Mouse (Mus musculus): Measurements from ENCODE around the gene Sulf2. TPM values are rescaled to one million over a fixed set of nuclear protein-coding genes. Genes with fewer than 3 reads are reported as not detected.
"Not testable (repeated sequence)": the region's sequence is repeated elsewhere in the genome, so short reads cannot be mapped to it uniquely, and the experiment has no call there.

Gene Sulf2
- 100 to 1,000 TPM in 1 of 2 experiments, 10 to 100 TPM in 1; 95.9 to 119 TPM for total RNA-seq (2021)

GRCm38 (mm10) chr2:166155454-166155815, at the start of gene Sulf2:
Gene Sulf2, minus strand, starts transcription at chr2:166155663.
- intact Hi-C loops (cut with DNase I), result loop anchor here (2.0 to 5.0 kb wide), 3 partner anchors 192 to 409 kb away; no protein-coding TSS in a partner anchor
- DNase-seq (ENCODE audit: low spot score in 2 of 2), result peak in 1 of 2 experiments; percentile 80

- intact Hi-C loops (cut with DNase I), result no loop called here
- DNase-seq (ENCODE audit: low spot score in 2 of 2), result no peak
These were observed 48.7 kb upstream of the Sulf2 start for GRCm38 (mm10) chr2:166204174-166204573.

GRCm38 (mm10) chr2:166203647-166204046, 48.2 kb upstream of the Sulf2 start:
- intact Hi-C loops (cut with DNase I), result no loop called here

GRCm38 (mm10) chr2:166197964-166198363, 42.5 kb upstream of the Sulf2 start:
- DNase-seq (ENCODE audit: low spot score in 2 of 2), result no peak
- intact Hi-C loops (cut with DNase I), result no loop called here

More at GRCm38 (mm10) chr2:166203647-166204046, 48.2 kb upstream of the Sulf2 start:
- DNase-seq (ENCODE audit: low spot score in 2 of 2), result no peak

DNA sequence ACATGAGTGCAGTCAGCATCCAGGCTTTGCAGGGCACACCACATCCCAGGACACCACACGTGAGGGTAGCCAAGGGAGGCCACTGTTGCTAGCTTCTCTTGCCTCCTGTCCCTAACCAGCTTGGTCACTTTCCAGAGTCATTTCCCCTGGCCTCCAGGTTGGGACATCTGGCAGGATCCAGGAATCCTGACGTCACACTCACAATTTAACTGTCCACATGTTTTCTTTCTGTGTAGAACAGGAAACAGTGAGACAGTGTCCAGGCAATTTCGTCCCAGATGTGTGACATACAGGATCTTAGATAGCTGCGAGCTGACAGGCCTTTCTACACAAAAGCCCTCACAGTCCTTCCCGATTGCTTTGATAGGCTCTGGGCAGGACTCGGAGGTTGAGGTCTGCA, 41.6 kb upstream of the Sulf2 start:
- intact Hi-C loops (cut with DNase I), result no loop called here
- DNase-seq (ENCODE audit: low spot score in 2 of 2), result no peak

GRCm38 (mm10) chr2:166196080-166196786, 40.8 kb upstream of the Sulf2 start:
- intact Hi-C loops (cut with DNase I), result no loop called here
- no peak for DNase-seq (ENCODE audit: low spot score in 2 of 2)

- no peak for DNase-seq (ENCODE audit: low spot score in 2 of 2)
- intact Hi-C loops (cut with DNase I), result no loop called here
These were observed 39.6 kb upstream of the Sulf2 start for GRCm38 (mm10) chr2:166195041-166195440.

- intact Hi-C loops (cut with DNase I), result no loop called here
- no peak for DNase-seq (ENCODE audit: low spot score in 2 of 2)
These were observed 38.8 kb upstream of the Sulf2 start for GRCm38 (mm10) chr2:166194112-166194758.

- DNase-seq (ENCODE audit: low spot score in 2 of 2), result no peak
- intact Hi-C loops (cut with DNase I), result no loop called here
These were observed 38.0 kb upstream of the Sulf2 start for GRCm38 (mm10) chr2:166193509-166193908.

DNA sequence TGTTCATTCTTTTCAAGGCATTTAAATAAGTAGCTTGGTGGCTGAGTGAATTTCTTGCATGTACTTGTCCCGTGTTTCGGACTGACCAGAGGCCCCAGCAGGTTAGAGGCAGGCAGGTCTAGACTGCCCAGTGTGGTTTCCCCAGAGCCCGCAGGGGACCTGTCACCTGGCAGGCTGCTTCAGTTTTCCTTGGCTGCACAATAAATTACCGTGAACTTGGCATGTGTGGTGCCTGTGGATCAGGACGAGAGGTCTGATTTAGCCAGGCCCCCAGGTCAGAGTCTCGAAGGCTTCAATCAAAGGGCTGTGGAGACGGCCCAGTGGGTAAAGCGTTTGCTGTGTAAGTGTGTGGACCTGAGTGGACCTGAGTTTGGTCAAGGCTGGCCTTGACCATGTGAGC, 35.4 kb upstream of the Sulf2 start:
- DNase-seq (ENCODE audit: low spot score in 2 of 2), result no peak
- intact Hi-C loops (cut with DNase I), result no loop called here

GRCm38 (mm10) chr2:166189191-166189590, 33.7 kb upstream of the Sulf2 start:
- no peak for DNase-seq (ENCODE audit: low spot score in 2 of 2)
- intact Hi-C loops (cut with DNase I), result no loop called here

- intact Hi-C loops (cut with DNase I); DNase-seq (ENCODE audit: low spot score in 2 of 2): not testable (repeated sequence)
These were observed 32.5 kb upstream of the Sulf2 start for GRCm38 (mm10) chr2:166187874-166188453.

GRCm38 (mm10) chr2:166187319-166187718, 31.9 kb upstream of the Sulf2 start:
- intact Hi-C loops (cut with DNase I); DNase-seq (ENCODE audit: low spot score in 2 of 2): not testable (repeated sequence)

- intact Hi-C loops (cut with DNase I), result no loop called here
- DNase-seq (ENCODE audit: low spot score in 2 of 2), result no peak
These were observed 30.9 kb upstream of the Sulf2 start for GRCm38 (mm10) chr2:166186244-166186948.

- intact Hi-C loops (cut with DNase I), result no loop called here
These were observed 30.3 kb upstream of the Sulf2 start for GRCm38 (mm10) chr2:166185768-166186167.

GRCm38 (mm10) chr2:166184417-166184816, 29.0 kb upstream of the Sulf2 start:
- DNase-seq (ENCODE audit: low spot score in 2 of 2), result no peak
- intact Hi-C loops (cut with DNase I), result no loop called here

More at GRCm38 (mm10) chr2:166185768-166186167, 30.3 kb upstream of the Sulf2 start:
- no peak for DNase-seq (ENCODE audit: low spot score in 2 of 2)

- intact Hi-C loops (cut with DNase I), result no loop called here
- DNase-seq (ENCODE audit: low spot score in 2 of 2), result no peak
These were observed 26.7 kb upstream of the Sulf2 start for GRCm38 (mm10) chr2:166182009-166182685.

- intact Hi-C loops (cut with DNase I), result no loop called here
- DNase-seq (ENCODE audit: low spot score in 2 of 2), result peak in 1 of 2 experiments; percentile 40
These were observed 25.5 kb upstream of the Sulf2 start for GRCm38 (mm10) chr2:166180744-166181508.

- no peak for DNase-seq (ENCODE audit: low spot score in 2 of 2)
- intact Hi-C loops (cut with DNase I), result no loop called here
These were observed 24.7 kb upstream of the Sulf2 start for GRCm38 (mm10) chr2:166180136-166180649.
